Mouse (Mus musculus) cerebellum, adult 18-20 months (tissue): ENCODE results near the gene Grip2.

Experiments used
- DNase-seq, 2 experiments: peaks; one replicate each; pipeline ENCODE4 v3.0.0; 2021

Grip2 gene

GRCm38 (mm10) chr6:91728939-91729619 is 98.0 kb downstream of the Grip2 start:
- no peak for DNase-seq

GRCm38 (mm10) chr6:91727361-91727760 is 99.7 kb downstream of the Grip2 start:
- DNase-seq = no peak

GRCm38 (mm10) chr6:91721215-91721701 is 105.8 kb downstream of the Grip2 start:
- DNase-seq = no peak

GRCm38 (mm10) chr6:91720588-91721214 is 106.3 kb downstream of the Grip2 start:
- DNase-seq = no peak

GRCm38 (mm10) chr6:91719865-91720533 is 107.1 kb downstream of the Grip2 start:
- no peak for DNase-seq

GRCm38 (mm10) chr6:91719042-91719747 is 107.9 kb downstream of the Grip2 start:
- DNase-seq = peak; percentile 42 to 61

GRCm38 (mm10) chr6:91718603-91719002 is 108.4 kb downstream of the Grip2 start:
- DNase-seq = no peak

GRCm38 (mm10) chr6:91718067-91718466 is 109.0 kb downstream of the Grip2 start:
- no peak for DNase-seq

GRCm38 (mm10) chr6:91715988-91716810 is 110.9 kb downstream of the Grip2 start:
- DNase-seq = no peak

- DNase-seq = no peak
Observed at GRCm38 (mm10) chr6:91715023-91715422, 112.0 kb downstream of the Grip2 start.

GRCm38 (mm10) chr6:91713370-91713896 is 113.6 kb downstream of the Grip2 start:
- no peak for DNase-seq

- DNase-seq = no peak
Observed at GRCm38 (mm10) chr6:91712855-91713331, 114.2 kb downstream of the Grip2 start.

- DNase-seq = no peak
Observed at GRCm38 (mm10) chr6:91712097-91712854, 114.8 kb downstream of the Grip2 start.
